Mouse (Mus musculus): ENCODE results near the gene Itpr2.

Itpr2 gene

GRCm38 (mm10) chr6:146502856-146503255 lies 833 bp upstream of the Itpr2 start:
- DNase-seq, result no peak

- peak; percentile 60 to 62 for DNase-seq
Observed at GRCm38 (mm10) chr6:146501316-146501865, 632 bp downstream of the Itpr2 start.

GRCm38 (mm10) chr6:146500771-146501170 lies 1.3 kb downstream of the Itpr2 start:
- DNase-seq, result no peak

GRCm38 (mm10) chr6:146500206-146500605 lies 1.8 kb downstream of the Itpr2 start:
- no peak for DNase-seq

- no peak for DNase-seq
Observed at GRCm38 (mm10) chr6:146499566-146499965, 2.5 kb downstream of the Itpr2 start.

- DNase-seq, result no peak
Observed at GRCm38 (mm10) chr6:146498416-146498815, 3.6 kb downstream of the Itpr2 start.

- DNase-seq, result no peak
Observed at GRCm38 (mm10) chr6:146497866-146498265, 4.2 kb downstream of the Itpr2 start.

- no peak for DNase-seq
Observed at GRCm38 (mm10) chr6:146497435-146497834, 4.6 kb downstream of the Itpr2 start.

- no peak for DNase-seq
Observed at GRCm38 (mm10) chr6:146491680-146492079, 10.3 kb downstream of the Itpr2 start.

- no peak for DNase-seq
Observed at GRCm38 (mm10) chr6:146490416-146490960, 11.5 kb downstream of the Itpr2 start.

- DNase-seq, result no peak
Observed at GRCm38 (mm10) chr6:146489841-146490240, 12.2 kb downstream of the Itpr2 start.

- no peak for DNase-seq
Observed at GRCm38 (mm10) chr6:146488749-146489148, 13.3 kb downstream of the Itpr2 start.

- DNase-seq, result no peak
Observed at GRCm38 (mm10) chr6:146487079-146487478, 14.9 kb downstream of the Itpr2 start.

GRCm38 (mm10) chr6:146486073-146486472 lies 15.9 kb downstream of the Itpr2 start:
- no peak for DNase-seq

- peak in 1 of 2 experiments; percentile 11 for DNase-seq
Observed at GRCm38 (mm10) chr6:146481441-146481840, 20.6 kb downstream of the Itpr2 start.

GRCm38 (mm10) chr6:146480925-146481324 lies 21.1 kb downstream of the Itpr2 start:
- no peak for DNase-seq

GRCm38 (mm10) chr6:146478888-146479683 lies 22.9 kb downstream of the Itpr2 start:
- DNase-seq, result no peak

- DNase-seq, result no peak
Observed at GRCm38 (mm10) chr6:146476865-146477264, 25.2 kb downstream of the Itpr2 start.

GRCm38 (mm10) chr6:146474166-146474565 lies 27.9 kb downstream of the Itpr2 start:
- DNase-seq, result no peak

GRCm38 (mm10) chr6:146473216-146473955 lies 28.6 kb downstream of the Itpr2 start:
- peak in 1 of 2 experiments; percentile 49 for DNase-seq

GRCm38 (mm10) chr6:146470378-146470777 lies 31.6 kb downstream of the Itpr2 start:
- DNase-seq, result no peak

- DNase-seq, result peak; percentile 71 to 80
Observed at GRCm38 (mm10) chr6:146469936-146470335, 32.1 kb downstream of the Itpr2 start.

GRCm38 (mm10) chr6:146468361-146468760 lies 33.7 kb downstream of the Itpr2 start:
- no peak for DNase-seq

All from lung, adult 18-20 months (tissue).